Mouse (Mus musculus) spleen, adult 2 months (tissue): ENCODE measurements around the gene Cul4a. TPM values are rescaled to one million over a fixed set of nuclear protein-coding genes. Genes with fewer than 3 reads are reported as not detected.

Experiments
- DNase-seq, 2 experiments: peaks; one replicate each; pipeline versions ENCODE4 v3.0.0 to v3.0.0-alpha.2; 2012 to 2021; ENCODE audit warnings: low spot score in 2 of 2, low read depth in 1 of 2
- H3K27ac ChIP-seq: fragments of 200-500 bp; 2 replicates; pipeline ENCODE4 v1.5.1; 2012; ENCODE audit warnings: low read length, inconsistent platforms; ENCODE audit not compliant: insufficient read depth
- H3K27me3 ChIP-seq: fragments of 200-500 bp; 2 replicates; pipeline ENCODE4 v1.6.1; 2012; ENCODE audit warnings: mild to moderate bottlenecking, moderate library complexity, low read length, inconsistent platforms; ENCODE audit not compliant: control insufficient read depth, insufficient read depth
- H3K36me3 ChIP-seq: fragments of 200-500 bp; 2 replicates; pipeline ENCODE4 v1.6.1; 2012; ENCODE audit warnings: mild to moderate bottlenecking, low read length, inconsistent platforms; ENCODE audit not compliant: control insufficient read depth, insufficient read depth
- H3K4me1 ChIP-seq: fragments of 200-500 bp; 2 replicates; pipeline ENCODE4 v1.6.1; 2011; ENCODE audit warnings: inconsistent platforms; ENCODE audit not compliant: control insufficient read depth, insufficient read depth, insufficient read length
- H3K4me3 ChIP-seq: fragments of 200-500 bp; 2 replicates; pipeline ENCODE4 v1.5.1; 2011; ENCODE audit warnings: mild to moderate bottlenecking, inconsistent platforms; ENCODE audit not compliant: insufficient read depth, insufficient read length; ENCODE audit errors: extremely low read depth
- CTCF ChIP-seq: fragments of 200-500 bp; IDR thresholded peaks from 2 replicates; pipeline ENCODE4 v1.5.1; 2011; ENCODE audit warnings: mild to moderate bottlenecking, inconsistent platforms; ENCODE audit not compliant: insufficient read depth, insufficient read length, insufficient replicate concordance; ENCODE audit errors: extremely low read depth
- POLR2A ChIP-seq: fragments of 200-500 bp; IDR thresholded peaks from 2 replicates; pipeline ENCODE4 v1.6.1; 2011; ENCODE audit warnings: low read depth, low read length, inconsistent platforms
- WGBS: fragments of 180-500 bp; shearing (Covaris S2); methylation state at CpG from one replicate; pipeline ENCODE4 v1.1.7; 2018; 5-methylcytosine and 5-hydroxymethylcytosine counted together
- polyA plus RNA-seq: library from polyadenylated mRNA; depleted of rRNA; stranded (reverse); fragments of >200 nt; gene quantifications from 2 replicates; pipeline ENCODE4 v1.2.3, GENCODE M21; 2012

The Cul4a gene
- polyA plus RNA-seq, 1 experiment = 31.6 TPM

DNA sequence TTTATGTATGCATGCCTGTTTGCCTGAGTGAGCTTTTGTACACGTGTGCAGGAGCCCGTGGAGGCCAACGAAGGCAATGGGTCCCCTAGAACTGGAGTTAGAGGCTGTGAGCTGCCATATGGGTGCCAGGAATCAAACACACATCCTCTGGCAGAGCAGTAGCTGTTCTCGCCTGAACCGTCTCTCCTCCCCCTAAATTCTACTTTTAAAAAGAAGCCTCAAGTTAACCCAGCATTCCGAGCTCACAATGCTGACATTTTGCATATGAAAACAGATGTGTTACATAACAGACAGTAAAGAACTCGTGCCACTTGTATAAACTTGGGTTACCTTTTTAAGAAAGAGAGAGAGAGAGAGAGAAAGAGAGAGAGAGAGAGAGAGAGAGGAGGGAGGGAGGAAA, 27.9 kb upstream of the Cul4a start:
- 91% methylated on average over 7 of the region's 7 CpGs for WGBS
- Histone ChIP-seq H3K27me3 (no peaks in the 10 kb centered on the region), H3K36me3 (peaks cover 41% of the 10 kb centered on the region), H3K27ac (no peak overlapping the region), H3K4me1 (no peaks in the 10 kb centered on the region), H3K4me3 (no peak overlapping the region)
- TF ChIP-seq POLR2A (no peak), CTCF (no peak)
- DNase-seq = no peak

DNA sequence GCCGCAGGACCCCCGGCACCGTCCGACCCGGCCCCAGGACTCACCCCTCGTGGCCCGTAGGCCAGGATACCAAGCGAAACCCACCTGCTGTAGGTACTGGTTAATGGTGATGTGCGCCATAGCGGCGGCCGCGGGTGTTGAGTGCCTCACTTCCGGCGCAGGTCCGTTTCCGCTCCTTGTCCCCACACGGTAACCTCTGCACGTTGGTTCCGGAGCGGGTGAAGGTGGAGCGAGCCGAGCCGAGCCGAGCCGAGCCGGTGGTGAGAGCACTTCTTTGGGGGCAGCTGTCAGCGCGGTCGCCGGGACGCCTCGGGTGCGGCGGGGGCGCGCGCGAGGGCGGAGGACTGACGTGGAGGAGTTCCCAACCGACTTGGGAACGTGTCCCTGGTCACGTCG, 732 bp upstream of the Cul4a start:
- WGBS = 1% methylated on average over 45 of the region's 45 CpGs
- peak overlapping the region; percentile 96 for H3K4me3 ChIP-seq
- H3K4me1 ChIP-seq = peaks cover 10% of the 10 kb centered on the region; the same call in 1 of the 2 replicates
- peak; percentile 84 for DNase-seq
- H3K27me3 ChIP-seq = no peaks in the 10 kb centered on the region
- TF ChIP-seq POLR2A = peak; percentile 37; the same call in 1 of the 2 replicates
- no peak for TF ChIP-seq CTCF
- peak overlapping the region; percentile 82 for H3K27ac ChIP-seq
- H3K36me3 ChIP-seq = no peaks in the 10 kb centered on the region; the same call in 1 of the 2 replicates

GRCm38 (mm10) chr8:13105908-13106551, 609 bp downstream of the Cul4a start:
- Histone ChIP-seq H3K4me3 (peak overlapping the region; percentile 95), H3K27ac (peak overlapping the region; percentile 81), H3K36me3 (no peaks in the 10 kb centered on the region), H3K27me3 (no peaks in the 10 kb centered on the region), H3K4me1 (peaks cover 10% of the 10 kb centered on the region; the same call in 1 of the 2 replicates)
- WGBS = 1% methylated on average over 60 of the region's 63 CpGs
- DNase-seq = peak in 1 of 2 experiments; percentile 35
- TF ChIP-seq POLR2A (no peak), CTCF (no peak)

GRCm38 (mm10) chr8:13107990-13108638, 2.7 kb downstream of the Cul4a start:
- H3K4me1 ChIP-seq = peaks cover 10% of the 10 kb centered on the region; the same call in 1 of the 2 replicates
- H3K27ac ChIP-seq = 0 out of 2 replicates have a peak overlapping the region, but pooled peaks have one; percentile 10

DNA sequence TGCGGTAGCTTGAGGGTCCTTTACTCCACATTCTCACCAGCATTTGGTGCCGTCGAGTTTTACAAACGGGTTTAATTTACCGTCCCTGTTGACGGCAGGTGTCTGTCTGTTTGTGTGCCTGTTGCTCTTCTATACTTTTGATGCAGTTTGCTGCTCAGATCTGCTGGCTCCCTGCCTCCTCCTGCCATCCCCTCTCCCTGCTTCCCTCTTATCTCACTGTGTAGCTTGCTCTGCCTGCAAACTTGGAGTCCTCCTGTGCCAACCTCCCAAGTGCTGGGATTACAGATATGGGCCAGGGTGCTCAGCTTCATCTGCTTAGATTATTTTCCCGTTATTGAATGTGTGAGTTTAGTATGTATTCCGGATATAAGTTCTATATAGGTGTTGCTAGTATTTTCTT, 3.5 kb downstream of the Cul4a start:
- DNase-seq = no peak
- H3K36me3 ChIP-seq = no peaks in the 10 kb centered on the region
- no peak overlapping the region for H3K4me3 ChIP-seq
- peaks cover 8% of the 10 kb centered on the region; the same call in 1 of the 2 replicates for H3K4me1 ChIP-seq
- TF ChIP-seq POLR2A = no peak
- no peak for TF ChIP-seq CTCF
- 81% methylated on average over 8 of the region's 8 CpGs for whole genome bisulfite sequencing
- H3K27me3 ChIP-seq = no peaks in the 10 kb centered on the region
- peak overlapping the region; percentile 10; the same call in 1 of the 2 replicates for H3K27ac ChIP-seq

More at GRCm38 (mm10) chr8:13107990-13108638, 2.7 kb downstream of the Cul4a start:
- Histone ChIP-seq H3K36me3 (no peaks in the 10 kb centered on the region), H3K4me3 (no peak overlapping the region), H3K27me3 (no peaks in the 10 kb centered on the region)
- TF ChIP-seq POLR2A (no peak), CTCF (no peak)
- WGBS = 83% methylated on average over 13 of the region's 13 CpGs
- DNase-seq = no peak

DNA sequence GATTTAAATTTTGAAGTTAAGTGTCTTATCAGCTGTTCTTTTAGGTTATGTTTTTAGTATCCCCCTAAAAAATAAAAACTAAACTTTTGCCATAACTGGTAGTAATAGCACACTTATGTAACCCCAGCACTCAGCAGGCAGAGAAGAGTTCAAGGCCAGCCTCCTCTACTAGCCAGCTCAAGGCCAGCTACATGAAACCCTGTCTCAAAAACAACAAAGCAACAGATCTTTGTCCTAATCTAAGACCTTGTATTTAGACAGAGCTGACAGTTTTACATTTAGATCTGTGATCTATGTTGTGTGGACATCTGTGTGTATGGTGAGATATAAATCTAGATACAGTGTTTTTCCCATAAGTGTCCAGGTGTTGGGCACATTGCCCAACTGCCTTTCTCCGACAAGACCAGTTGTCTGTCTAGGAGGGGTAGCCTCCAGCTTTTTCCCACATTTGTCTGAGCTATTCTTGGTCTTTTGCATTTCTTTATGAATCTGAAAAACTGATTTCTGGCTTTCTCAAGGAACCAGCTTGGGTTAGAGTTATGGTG, 4.1 kb downstream of the Cul4a start:
- DNase-seq = no peak
- WGBS = 75% methylated on average over 1 of the region's 1 CpGs
- Histone ChIP-seq H3K27ac (no peak overlapping the region), H3K36me3 (no peaks in the 10 kb centered on the region), H3K4me3 (no peak overlapping the region), H3K4me1 (peaks cover 5% of the 10 kb centered on the region; the same call in 1 of the 2 replicates), H3K27me3 (no peaks in the 10 kb centered on the region)
- no peak for TF ChIP-seq POLR2A
- no peak for TF ChIP-seq CTCF

DNA sequence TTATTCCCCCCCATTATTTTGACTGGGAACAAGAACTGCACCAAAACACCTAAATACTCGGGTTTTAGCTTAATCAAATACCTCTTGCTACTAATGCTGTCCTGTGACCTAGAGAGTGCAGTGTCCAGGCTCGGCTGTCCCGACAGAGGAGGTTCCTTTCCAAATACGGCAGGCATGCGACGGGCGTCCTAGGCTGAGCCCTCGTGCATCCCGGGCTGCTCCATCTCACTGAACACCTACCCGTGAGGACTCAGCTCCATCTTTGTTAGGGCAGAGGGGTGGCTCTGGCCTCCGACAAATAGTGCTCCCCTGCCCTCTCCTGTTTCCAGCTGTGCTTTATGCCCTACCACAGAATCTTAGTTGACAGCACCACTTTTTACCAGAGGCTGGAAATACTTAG, 6.5 kb downstream of the Cul4a start:
- TF ChIP-seq POLR2A (no peak), CTCF (no peak)
- 94% methylated on average over 11 of the region's 11 CpGs for WGBS
- no peak for DNase-seq
- Histone ChIP-seq H3K4me1 (no peaks in the 10 kb centered on the region), H3K27me3 (no peaks in the 10 kb centered on the region), H3K27ac (no peak overlapping the region), H3K4me3 (no peak overlapping the region), H3K36me3 (0 out of 2 replicates have a peak, but pooled peaks cover 2% of the 10 kb centered on the region)
